In the genomic region with DNA sequence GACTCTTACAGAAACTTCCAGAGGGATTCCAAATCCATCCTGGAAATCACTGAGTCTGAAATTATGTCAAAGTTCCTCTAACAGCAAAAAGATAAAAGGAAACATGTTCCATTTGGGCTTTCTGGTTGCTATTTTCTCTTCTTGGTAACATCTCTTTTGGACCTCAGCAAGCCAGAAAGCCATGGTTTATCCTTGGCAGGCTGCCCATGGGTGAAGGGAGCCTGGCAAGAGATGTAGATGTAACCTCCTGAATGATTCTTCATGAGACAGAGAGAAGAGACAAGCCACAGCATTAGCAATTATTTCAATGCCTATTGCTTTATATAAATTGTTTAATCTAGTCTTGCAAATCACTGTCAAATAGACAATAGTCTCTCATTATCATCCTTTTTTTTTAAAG, we compare ENCODE assay signal across 20 mouse cellular contexts.
A peak's percentile ranks its signal among the peaks of the same experiment; 100 is the strongest.
DNase-seq lines count a peak whose midpoint lies in the region; ATAC-seq lines count a peak whose summit lies in the region.
"Had no signal": no experiment of that assay in that cellular context is flagged by ENCODE, and none has a peak within 500 bp of the region (broad histone marks: within the 10 kb centered on the region; RNA-seq: fewer than 3 reads in every experiment).

No protein-coding gene starts in this region.

- no peak overlapping the region for H3K4me3 ChIP-seq in embryonic facial prominence, embryonic 14.5 days (ENCODE audit: low read depth, low read length)
- H3K4me3 ChIP-seq in embryonic facial prominence, embryonic 10.5 days = no peak overlapping the region
- no peak overlapping the region for H3K4me3 ChIP-seq in midbrain, embryonic 14.5 days (replicated peaks; ENCODE audit: low read depth, low read length)
- H3K4me3 ChIP-seq in midbrain, embryonic 15.5 days = no peak overlapping the region
- H3K4me3 ChIP-seq: forebrain, embryonic 10.5 days; heart, embryonic 10.5 days; hindbrain, embryonic 10.5 days had no signal

- no peaks in the 10 kb centered on the region for H3K27me3 ChIP-seq in embryonic facial prominence, embryonic 14.5 days (replicated peaks; ENCODE audit: control insufficient read depth, insufficient read depth, low read length)
- no peaks in the 10 kb centered on the region for H3K27me3 ChIP-seq in embryonic facial prominence, embryonic 10.5 days (replicated peaks; ENCODE audit: low read depth, poor library complexity, severe bottlenecking)
- H3K27me3 ChIP-seq in midbrain, embryonic 14.5 days (ENCODE audit: control insufficient read depth, insufficient read depth, low read length) = no peaks in the 10 kb centered on the region
- no peaks in the 10 kb centered on the region for H3K27me3 ChIP-seq in midbrain, embryonic 15.5 days (replicated peaks)

- DNase-seq in embryonic facial prominence, embryonic 14.5 days (ENCODE audit: low spot score) = peak; percentile 0
- DNase-seq in embryonic facial prominence, embryonic 10.5 days (ENCODE audit: low spot score) = no peak
- peak; percentile 19 for DNase-seq in midbrain, embryonic 14.5 days
- DNase-seq in cerebellum, postnatal 10 days = peak; percentile 88 to 90
- no peak for DNase-seq in gastrocnemius, postnatal 36 days
- no peak for DNase-seq in B cell, adult 2 months
- DNase-seq: embryo, embryonic 11 days; kidney, adult 2 months; kidney, postnatal 25 days; layer of hippocampus, adult 9-11 months had no signal

- H3K4me2 ChIP-seq in embryonic facial prominence, embryonic 14.5 days (ENCODE audit: low read depth, low read length) = no peak overlapping the region
- no peak overlapping the region for H3K4me2 ChIP-seq in midbrain, embryonic 14.5 days (ENCODE audit: low read length)
- H3K4me2 ChIP-seq in midbrain, embryonic 15.5 days = no peak overlapping the region

- H3K27ac ChIP-seq in embryonic facial prominence, embryonic 14.5 days (replicated peaks; ENCODE audit: low read depth, low read length) = no peak overlapping the region
- H3K27ac ChIP-seq in embryonic facial prominence, embryonic 10.5 days (replicated peaks) = no peak overlapping the region
- no peak overlapping the region for H3K27ac ChIP-seq in midbrain, embryonic 14.5 days (replicated peaks; ENCODE audit: low read depth, low read length)
- no peak overlapping the region for H3K27ac ChIP-seq in midbrain, embryonic 15.5 days
- H3K27ac ChIP-seq: forebrain, embryonic 10.5 days; heart, embryonic 10.5 days; hindbrain, embryonic 10.5 days; liver, embryonic 14.5 days; stomach, postnatal 0 days had no signal

- no peaks in the 10 kb centered on the region for H3K36me3 ChIP-seq in embryonic facial prominence, embryonic 14.5 days (ENCODE audit: control insufficient read depth, insufficient read depth, low read length)
- no peaks in the 10 kb centered on the region for H3K36me3 ChIP-seq in embryonic facial prominence, embryonic 10.5 days (replicated peaks)
- H3K36me3 ChIP-seq in midbrain, embryonic 14.5 days (ENCODE audit: control insufficient read depth, insufficient read depth, low read length) = no peaks in the 10 kb centered on the region
- no peaks in the 10 kb centered on the region for H3K36me3 ChIP-seq in midbrain, embryonic 15.5 days (replicated peaks)
- H3K36me3 ChIP-seq: forebrain, embryonic 10.5 days; heart, embryonic 10.5 days; hindbrain, embryonic 10.5 days had no signal

- H3K9ac ChIP-seq in embryonic facial prominence, embryonic 14.5 days (ENCODE audit: low read depth, low read length) = no peak overlapping the region
- no peak overlapping the region for H3K9ac ChIP-seq in midbrain, embryonic 14.5 days (replicated peaks; ENCODE audit: low read length)
- no peak overlapping the region for H3K9ac ChIP-seq in midbrain, embryonic 15.5 days
- H3K9ac ChIP-seq: liver, embryonic 14.5 days had no signal

- H3K4me1 ChIP-seq in embryonic facial prominence, embryonic 14.5 days (ENCODE audit: control insufficient read depth, insufficient read depth, low read length) = no peaks in the 10 kb centered on the region
- H3K4me1 ChIP-seq in embryonic facial prominence, embryonic 10.5 days = no peaks in the 10 kb centered on the region
- no peaks in the 10 kb centered on the region for H3K4me1 ChIP-seq in midbrain, embryonic 14.5 days (ENCODE audit: control insufficient read depth, insufficient read depth, low read length)
- no peaks in the 10 kb centered on the region for H3K4me1 ChIP-seq in midbrain, embryonic 15.5 days
- H3K4me1 ChIP-seq: forebrain, embryonic 10.5 days; heart, embryonic 10.5 days; hindbrain, embryonic 10.5 days had no signal

- H3K9me3 ChIP-seq in embryonic facial prominence, embryonic 14.5 days (ENCODE audit: control insufficient read depth, low read length) = no peaks in the 10 kb centered on the region
- H3K9me3 ChIP-seq in embryonic facial prominence, embryonic 10.5 days = no peaks in the 10 kb centered on the region
- H3K9me3 ChIP-seq in midbrain, embryonic 14.5 days (ENCODE audit: control insufficient read depth, low read length) = no peaks in the 10 kb centered on the region
- no peaks in the 10 kb centered on the region for H3K9me3 ChIP-seq in midbrain, embryonic 15.5 days
- H3K9me3 ChIP-seq: forebrain, embryonic 10.5 days; heart, embryonic 10.5 days; hindbrain, embryonic 10.5 days had no signal

- no peak for ATAC-seq in embryonic facial prominence, embryonic 14.5 days (ENCODE audit: low read depth)
- no peak for ATAC-seq in midbrain, embryonic 14.5 days (ENCODE audit: low FRiP score, low TSS enrichment)
- no peak for ATAC-seq in midbrain, embryonic 15.5 days (replicated peaks)
- ATAC-seq: activated CD4-positive, CD25-positive, alpha-beta regulatory T cell, adult 4 months; CD4-positive, CD25-positive, alpha-beta regulatory T cell, adult 4 months; lung, postnatal 0 days; midbrain, embryonic 16.5 days had no signal

- intact Hi-C loops in gastrocnemius, postnatal 36 days (cut with DNase I) = no loop called here

Comparison
In these comparisons a context has a peak if more than half of its experiments do, and no peak if none do; other contexts are left out.
1. DNase-seq: peak in embryonic facial prominence, embryonic 14.5 days (single experiment), midbrain, embryonic 14.5 days (single experiment) and cerebellum, postnatal 10 days (2 of 2); none in embryonic facial prominence, embryonic 10.5 days (single experiment), gastrocnemius, postnatal 36 days (0 of 2) and B cell, adult 2 months (0 of 2).